Mouse (Mus musculus) E14TG2a.4 (cell line): ENCODE data around the gene Sbds.

ENCODE experiments used
- CTCF ChIP-seq: conservative IDR thresholded peaks from 2 replicates; pipeline ENCODE4 v1.5.1; 2014; ENCODE audit warnings: low read length
- NANOG ChIP-seq: IDR thresholded peaks from 2 replicates; pipeline ENCODE4 v1.6.1; 2014; ENCODE audit warnings: borderline replicate concordance, low read length, mixed read lengths
- POU5F1 ChIP-seq: IDR thresholded peaks from 2 replicates; pipeline ENCODE4 v1.6.1; 2014; ENCODE audit warnings: low read length, borderline replicate concordance

- TF ChIP-seq CTCF = no peak
- no peak for TF ChIP-seq POU5F1
- TF ChIP-seq NANOG = no peak
Observed at GRCm38 (mm10) chr5:130226790-130227189, 28.5 kb downstream of the Sbds start.
